14 mouse cellular contexts compared by ENCODE assay signal in the genomic region with DNA sequence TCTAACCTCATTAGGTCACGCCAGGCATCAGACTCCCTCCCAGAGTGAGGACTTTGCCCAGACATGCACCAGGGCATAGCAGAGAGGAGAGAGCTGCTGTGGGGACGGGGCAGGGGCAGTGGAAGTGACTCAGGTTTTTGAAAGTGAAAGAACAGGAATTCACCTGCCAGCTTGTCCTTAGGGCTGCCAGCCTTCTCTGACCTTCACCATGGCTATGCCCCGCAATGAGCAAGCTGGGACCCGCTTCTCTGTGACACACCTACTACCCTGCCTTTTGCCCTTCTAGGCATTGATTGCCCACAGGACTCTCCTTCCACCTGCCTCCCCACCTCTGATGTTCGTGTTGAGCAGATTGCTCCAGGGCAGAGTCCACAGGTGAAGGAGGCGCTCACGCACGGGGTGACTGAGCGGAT. TPM values are rescaled to one million over a fixed set of nuclear protein-coding genes. Genes with fewer than 3 reads are reported as not detected.
DNase-seq lines count a peak whose midpoint lies in the region; ATAC-seq lines count a peak whose summit lies in the region.
"Had no signal": no experiment of that assay in that cellular context is flagged by ENCODE, and none has a peak within 500 bp of the region (broad histone marks: within the 10 kb centered on the region; RNA-seq: fewer than 3 reads in every experiment).

No protein-coding gene starts in this region.

- no peak overlapping the region for H3K9ac ChIP-seq in stomach, embryonic 14.5 days (replicated peaks; ENCODE audit: low read depth, low read length)
- H3K9ac ChIP-seq: lung, embryonic 15.5 days; midbrain, embryonic 15.5 days had no signal

- peaks cover 8% of the 10 kb centered on the region for H3K4me1 ChIP-seq in stomach, embryonic 14.5 days (ENCODE audit: control insufficient read depth, insufficient read depth, low read length)

- no peaks in the 10 kb centered on the region for H3K27me3 ChIP-seq in stomach, embryonic 14.5 days (ENCODE audit: control insufficient read depth, insufficient read depth, low read length)
- H3K27me3 ChIP-seq: lung, embryonic 15.5 days; midbrain, embryonic 15.5 days had no signal

- no peaks in the 10 kb centered on the region for H3K36me3 ChIP-seq in stomach, embryonic 14.5 days (ENCODE audit: control insufficient read depth, insufficient read depth, low read length)
- H3K36me3 ChIP-seq: lung, embryonic 15.5 days; midbrain, embryonic 15.5 days had no signal

- WGBS in stomach, embryonic 14.5 days = 70% methylated on average over 9 of the region's 9 CpGs

- H3K27ac ChIP-seq in stomach, embryonic 14.5 days (ENCODE audit: low read length) = peak overlapping the region; percentile 0; the same call in 1 of the 2 replicates
- H3K27ac ChIP-seq: lung, embryonic 15.5 days; midbrain, embryonic 15.5 days had no signal

- ATAC-seq in hematopoietic stem cell, adult 5-6 weeks (replicated peaks in 1 of 2; ENCODE audit: insufficient read depth in 1 of 2, low FRiP score in 2 of 2, low TSS enrichment in 1 of 2, low read depth in 1 of 2, poor library complexity in 2 of 2, severe bottlenecking in 2 of 2) = peak; percentile 3 to 6; a peak in 1 of 4 replicates
- ATAC-seq in stomach, embryonic 14.5 days (ENCODE audit: insufficient number of reproducible peaks, insufficient read depth, low FRiP score, low read depth) = no peak
- ATAC-seq in monocyte, adult 5-6 weeks (replicated peaks; ENCODE audit: insufficient number of reproducible peaks, low FRiP score, low TSS enrichment, poor library complexity, severe bottlenecking) = no peak
- ATAC-seq: forebrain, embryonic 14.5 days; midbrain, embryonic 15.5 days had no signal

- no peak overlapping the region for H3K4me2 ChIP-seq in stomach, embryonic 14.5 days (replicated peaks; ENCODE audit: low read depth, low read length)
- H3K4me2 ChIP-seq: lung, embryonic 15.5 days; midbrain, embryonic 15.5 days had no signal

- DNase-seq in ES-CJ7 (ENCODE audit: low read depth, low spot score) (peak; percentile 83), adipocyte (ENCODE audit: low spot score) (no peak)
- peak; percentile 65 to 86 for DNase-seq in kidney, postnatal 25 days
- no peak for DNase-seq in lung, postnatal 10 days
- DNase-seq in retina, postnatal 1 day = no peak
- DNase-seq: cerebellum, adult 9-10 months had no signal

- no peaks in the 10 kb centered on the region for H3K9me3 ChIP-seq in stomach, embryonic 14.5 days (ENCODE audit: control insufficient read depth, low read depth, low read length)
- H3K9me3 ChIP-seq: lung, embryonic 15.5 days; midbrain, embryonic 15.5 days had no signal

- no peak overlapping the region for H3K4me3 ChIP-seq in stomach, embryonic 14.5 days (ENCODE audit: low read depth, low read length)
- H3K4me3 ChIP-seq: lung, embryonic 15.5 days; midbrain, embryonic 15.5 days had no signal

RNA-seq across cellular contexts. Expression of gene Chd9, which starts 2.7 kb away (rescaled TPM):
- total RNA-seq in hematopoietic stem cell, adult 5-6 weeks (2017) = 82.6 and 103 TPM in 2 replicates
- polyA plus RNA-seq in stomach, embryonic 14.5 days (2014; fragmentation: Nextera tagmentation; extraction: Ambion mirVana) = 112 and 116 TPM in 2 replicates
- 73.0 to 131 TPM (median 84.8 TPM) in 3 replicates for total RNA-seq in monocyte, adult 5-6 weeks (2017)

RNA-seq across cellular contexts. Expression of gene Gm19935, which starts 8.3 kb away (rescaled TPM):
- total RNA-seq in hematopoietic stem cell, adult 5-6 weeks (2017) = not detected in 2 replicates
- not detected in 2 replicates for polyA plus RNA-seq in stomach, embryonic 14.5 days (2014; fragmentation: Nextera tagmentation; extraction: Ambion mirVana)
- total RNA-seq in monocyte, adult 5-6 weeks (2017) = not detected in 3 replicates
- total RNA-seq: granulocyte monocyte progenitor cell, adult 5-6 weeks had no signal
- polyA plus RNA-seq: embryonic facial prominence, embryonic 11.5 days had no signal

Comparison
In these comparisons a context has a peak if more than half of its experiments do, and no peak if none do; other contexts are left out.
1. DNase-seq: peak in ES-CJ7 (single experiment) and kidney, postnatal 25 days (2 of 2); none in lung, postnatal 10 days (single experiment), retina, postnatal 1 day (single experiment) and adipocyte (single experiment).
2. ATAC-seq: peak in hematopoietic stem cell, adult 5-6 weeks (2 of 2); none in stomach, embryonic 14.5 days (single experiment) and monocyte, adult 5-6 weeks (single experiment).